Mouse (Mus musculus) liver, embryonic 14.5 days (tissue): ENCODE data around the gene Gm17018.

Experiments
- CTCF ChIP-seq: IDR thresholded peaks from 2 replicates; pipeline ENCODE4 v1.5.1; 2016; ENCODE audit warnings: antibody characterized with exemption, low read depth, control low read depth
- EP300 ChIP-seq: IDR thresholded peaks from 2 replicates; pipeline ENCODE4 v1.6.1; 2016; ENCODE audit warnings: antibody characterized with exemption, low read depth

DNA sequence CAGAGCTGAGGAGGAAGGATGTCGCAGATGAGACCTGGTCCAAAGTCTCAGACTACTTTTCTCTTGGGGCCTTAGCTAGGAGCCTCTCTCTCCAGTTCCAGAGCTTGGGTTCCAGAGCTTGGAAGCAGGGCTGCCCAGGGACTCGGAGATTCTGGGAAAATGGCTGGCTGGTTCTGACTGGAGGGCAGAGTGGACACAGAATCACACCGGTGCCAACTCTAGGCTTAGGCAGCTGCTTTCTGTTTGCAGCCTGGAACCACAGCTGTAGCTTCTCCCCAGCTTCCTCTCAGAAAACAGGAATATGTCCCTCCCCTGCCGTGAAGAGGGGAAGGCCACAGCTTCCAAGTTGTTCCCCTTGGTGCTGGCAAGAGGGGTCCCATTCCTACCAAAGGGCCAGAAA is 10.5 kb upstream of the Gm17018 start:
- no peak for TF ChIP-seq CTCF
- TF ChIP-seq EP300, result no peak
